Mouse (Mus musculus) heart, postnatal 25 days (tissue): ENCODE measurements at regions not wholly inside any gene's neighbourhood (a gene's known extent, or its start where the extent isn't known, plus 50 kb on each side); places are given as distances from the start of the nearest gene placed in this dataset.

Source experiments
- DNase-seq: peaks from one replicate; pipeline ENCODE4 v3.0.0; 2022; ENCODE audit warnings: low spot score
- intact Hi-C: fragments of 180-260 bp; cut with DNase I; formaldehyde crosslinking; loops from one replicate; pipeline ENCODE4 v1.15.1; 2025

GRCm38 (mm10) chr17:47112556-47113225, 102.3 kb upstream of the Ubr2 start:
- intact Hi-C loops, result loop anchor here (5.0 kb wide), 1 partner anchor 75 kb away; no protein-coding TSS in a partner anchor
- DNase-seq, result peak; percentile 6

- intact Hi-C loops, result loop anchor here (5.0 kb wide), 1 partner anchor 74 kb away; no protein-coding TSS in a partner anchor
- DNase-seq, result no peak
These were observed 100.5 kb upstream of the Ubr2 start for GRCm38 (mm10) chr17:47110836-47111235.

- intact Hi-C loops, result no loop called here
- no peak for DNase-seq
These were observed 94.0 kb upstream of the Ubr2 start for GRCm38 (mm10) chr17:47104328-47104727.

GRCm38 (mm10) chr17:47095191-47095590, 84.8 kb upstream of the Ubr2 start:
- no peak for DNase-seq
- intact Hi-C loops, result no loop called here

- DNase-seq, result no peak
- intact Hi-C loops, result no loop called here
These were observed 81.7 kb upstream of the Ubr2 start for GRCm38 (mm10) chr17:47092076-47092475.

- intact Hi-C loops, result loop anchor here (1.0 kb wide), 1 partner anchor 50 kb away; no protein-coding TSS in a partner anchor
- no peak for DNase-seq
These were observed 79.4 kb upstream of the Ubr2 start for GRCm38 (mm10) chr17:47089769-47090168.

- intact Hi-C loops, result no loop called here
- no peak for DNase-seq
These were observed 58.9 kb upstream of the Ubr2 start for GRCm38 (mm10) chr17:47069206-47069605.

GRCm38 (mm10) chr17:47065307-47065901, 55.0 kb upstream of the Ubr2 start:
- peak; percentile 20 for DNase-seq
- intact Hi-C loops, result no loop called here

- no peak for DNase-seq
- intact Hi-C loops, result no loop called here
These were observed 54.4 kb upstream of the Ubr2 start for GRCm38 (mm10) chr17:47064592-47065306.

GRCm38 (mm10) chr17:47064006-47064405, 53.6 kb upstream of the Ubr2 start:
- intact Hi-C loops, result no loop called here
- no peak for DNase-seq

- no peak for DNase-seq
- intact Hi-C loops, result no loop called here
These were observed 50.8 kb upstream of the Ubr2 start for GRCm38 (mm10) chr17:47061031-47061620.
